Mouse (Mus musculus): ENCODE data around the gene Sytl1. TPM values are rescaled to one million over a fixed set of nuclear protein-coding genes. Genes with fewer than 3 reads are reported as not detected.

Sytl1 gene
- total RNA-seq (2015): 1.9 and 2.0 TPM in 2 replicates
- total RNA-seq (2017): 3.9 and 5.2 TPM in 2 replicates

DNA sequence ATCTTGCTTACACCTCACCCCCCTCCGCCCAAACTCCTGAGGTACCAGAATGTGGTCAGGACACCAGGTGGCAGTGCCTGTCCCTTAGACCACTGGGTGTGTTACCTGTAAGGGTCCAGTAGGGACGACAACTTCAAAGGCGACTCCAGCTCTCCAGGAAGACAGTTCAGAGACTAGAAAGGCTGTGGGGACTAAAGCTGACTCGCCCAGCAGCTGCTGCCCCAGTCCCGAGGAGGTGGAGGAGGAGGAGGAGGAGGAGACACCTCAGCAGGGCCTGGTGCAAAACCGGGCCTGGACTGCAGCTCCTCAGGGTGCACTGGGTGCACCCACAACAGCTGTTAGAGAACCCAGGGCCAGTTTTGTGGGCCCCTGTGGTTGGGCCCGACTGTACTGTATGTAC is at the start of gene Sytl1:
Sytl1 (minus strand) TSS at position 232 of the 400 bp plus-strand sequence.
- peak; percentile 67 for ATAC-seq (replicated peaks; ENCODE audit: poor library complexity)

- ATAC-seq (replicated peaks; ENCODE audit: poor library complexity): peak; percentile 87
These were observed 47.0 kb upstream of the Sytl1 start for GRCm38 (mm10) chr4:133309948-133310347.

- peak; percentile 85 for ATAC-seq (replicated peaks; ENCODE audit: poor library complexity)
These were observed 44.4 kb upstream of the Sytl1 start for GRCm38 (mm10) chr4:133307331-133307730.

DNA sequence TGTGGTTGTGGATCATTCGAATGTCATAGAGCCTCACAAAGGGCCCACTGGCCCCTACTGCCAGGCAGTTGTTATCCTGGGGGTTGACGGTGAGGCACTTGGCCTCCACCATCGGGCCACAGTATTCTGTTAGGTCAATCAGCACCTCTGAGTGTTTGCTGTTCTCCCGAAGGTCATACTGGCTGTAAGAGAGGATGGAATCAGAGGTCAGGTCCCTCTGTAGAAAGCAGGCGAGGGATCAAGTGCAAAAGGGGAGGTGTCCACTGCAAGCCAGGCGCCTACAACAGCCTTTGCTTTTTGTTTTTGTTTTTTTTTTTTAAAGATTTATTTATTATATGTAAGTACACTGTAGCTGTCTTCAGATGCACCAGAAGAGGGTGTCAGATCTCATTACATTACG is 42.9 kb upstream of the Sytl1 start:
- no peak for ATAC-seq (replicated peaks; ENCODE audit: poor library complexity)

GRCm38 (mm10) chr4:133304770-133305169 is 41.9 kb upstream of the Sytl1 start:
- no peak for ATAC-seq (replicated peaks; ENCODE audit: poor library complexity)

DNA sequence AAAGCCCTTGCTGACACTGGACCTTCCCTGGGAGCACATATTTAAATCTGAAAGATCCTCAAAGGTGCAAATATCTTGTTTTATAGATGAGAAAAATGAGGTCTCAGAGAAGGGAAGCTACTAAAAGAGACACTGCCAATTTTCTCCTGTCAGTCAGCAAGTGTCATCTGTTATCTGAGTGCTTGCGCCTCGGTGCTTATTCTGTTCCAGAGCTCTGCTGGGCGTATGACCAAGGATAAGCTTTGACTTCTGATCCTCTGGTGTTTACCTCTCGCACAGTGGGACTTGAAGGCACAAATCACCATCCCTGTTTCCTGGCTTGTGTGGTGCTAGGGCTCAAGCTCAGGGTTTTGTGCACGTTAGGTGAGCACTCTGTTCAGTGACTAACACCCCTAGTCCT is 39.8 kb upstream of the Sytl1 start:
- no peak for ATAC-seq (replicated peaks; ENCODE audit: poor library complexity)

- peak; percentile 72 for ATAC-seq (replicated peaks; ENCODE audit: poor library complexity)
These were observed 38.9 kb upstream of the Sytl1 start for GRCm38 (mm10) chr4:133301802-133302201.

- no peak for ATAC-seq (replicated peaks; ENCODE audit: poor library complexity)
These were observed 37.5 kb upstream of the Sytl1 start for GRCm38 (mm10) chr4:133300421-133300820.

GRCm38 (mm10) chr4:133299701-133300100 is 36.8 kb upstream of the Sytl1 start:
- ATAC-seq (replicated peaks; ENCODE audit: poor library complexity): no peak

DNA sequence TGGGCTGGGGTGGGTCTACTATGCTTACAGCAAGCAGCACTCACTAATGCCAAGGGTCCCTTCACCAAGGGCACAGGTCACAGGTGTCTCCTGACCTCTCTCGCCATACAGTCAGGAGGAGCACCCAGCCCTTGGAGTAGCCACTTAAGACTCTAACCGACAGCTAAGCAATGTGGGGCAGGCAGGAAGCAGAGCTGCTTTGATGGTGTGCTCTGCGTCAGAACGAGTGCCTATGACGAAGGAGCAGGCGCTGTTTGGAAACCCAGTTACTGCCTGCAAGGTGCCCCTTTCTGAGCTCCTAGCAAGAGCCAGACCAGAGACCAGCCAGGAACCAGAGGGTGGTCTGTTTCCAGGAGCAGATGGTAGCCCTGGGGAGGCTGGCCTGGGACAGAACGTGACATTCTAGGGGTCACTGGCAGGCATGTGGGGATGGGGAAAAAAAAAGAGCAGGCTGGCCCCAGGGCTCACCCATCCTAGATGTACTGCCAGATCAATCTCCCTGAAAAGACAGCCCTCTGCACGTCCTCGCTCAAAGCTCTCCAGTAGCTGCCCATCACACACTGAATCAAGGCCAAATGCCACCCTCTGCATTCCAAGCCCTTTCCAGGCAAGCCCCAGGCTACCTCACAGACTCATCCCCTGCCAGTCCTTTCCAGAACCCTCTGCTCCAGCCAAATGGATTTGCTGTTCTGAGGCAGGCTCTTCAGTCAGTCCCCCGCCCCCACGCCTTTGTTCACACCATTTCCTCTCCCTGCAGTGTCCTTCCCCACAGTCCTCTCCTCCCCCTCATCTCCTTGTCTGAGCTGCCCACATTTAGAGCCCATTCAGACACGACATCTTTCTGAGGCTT is 35.8 kb upstream of the Sytl1 start:
- ATAC-seq (replicated peaks; ENCODE audit: poor library complexity): no peak

DNA sequence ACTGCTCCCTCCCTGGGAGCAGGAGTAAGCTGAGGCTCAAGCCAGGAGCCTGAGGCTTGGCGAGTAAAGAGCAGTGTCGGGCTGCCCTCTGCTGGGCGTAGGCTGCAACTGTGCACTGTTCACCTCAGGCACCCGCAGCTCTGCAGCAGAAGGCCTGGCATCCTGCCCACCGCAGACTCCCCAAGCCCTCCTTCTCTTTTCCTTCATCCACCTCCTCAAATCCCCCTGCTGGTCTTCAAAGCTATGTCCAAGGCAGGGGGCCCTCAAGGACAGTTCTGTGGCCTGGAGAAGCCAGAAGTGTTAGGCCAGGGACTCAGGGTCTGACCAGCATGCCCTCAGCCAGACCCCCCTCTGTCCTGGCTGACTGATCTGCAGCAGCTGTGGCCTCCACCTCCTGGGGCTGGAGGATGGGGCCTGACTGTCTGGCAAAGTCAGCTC is 34.9 kb upstream of the Sytl1 start:
- peak; percentile 95 for ATAC-seq (replicated peaks; ENCODE audit: poor library complexity)

- no peak for ATAC-seq (replicated peaks; ENCODE audit: poor library complexity)
These were observed 34.4 kb upstream of the Sytl1 start for GRCm38 (mm10) chr4:133297360-133297759.

DNA sequence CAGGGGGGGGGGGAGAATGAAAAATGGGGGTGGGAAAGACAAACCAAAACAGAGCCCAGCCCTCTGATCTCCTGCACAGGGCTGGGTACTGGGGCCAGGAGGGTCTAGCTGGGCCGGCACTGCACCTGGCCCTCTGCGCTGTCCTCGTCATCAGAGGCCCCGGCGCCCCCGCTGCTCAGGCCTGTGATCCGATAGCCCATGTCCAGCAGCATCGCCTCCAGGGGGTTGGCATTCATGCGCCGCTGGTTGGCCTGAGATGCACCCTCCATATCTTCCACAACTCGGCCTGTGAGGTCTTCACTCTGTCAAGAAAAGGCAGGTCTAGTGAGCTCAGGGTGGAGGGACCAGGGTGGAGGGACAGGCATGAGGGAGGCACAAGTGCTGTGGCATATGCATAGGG is 31.2 kb upstream of the Sytl1 start:
- no peak for ATAC-seq (replicated peaks; ENCODE audit: poor library complexity)

DNA sequence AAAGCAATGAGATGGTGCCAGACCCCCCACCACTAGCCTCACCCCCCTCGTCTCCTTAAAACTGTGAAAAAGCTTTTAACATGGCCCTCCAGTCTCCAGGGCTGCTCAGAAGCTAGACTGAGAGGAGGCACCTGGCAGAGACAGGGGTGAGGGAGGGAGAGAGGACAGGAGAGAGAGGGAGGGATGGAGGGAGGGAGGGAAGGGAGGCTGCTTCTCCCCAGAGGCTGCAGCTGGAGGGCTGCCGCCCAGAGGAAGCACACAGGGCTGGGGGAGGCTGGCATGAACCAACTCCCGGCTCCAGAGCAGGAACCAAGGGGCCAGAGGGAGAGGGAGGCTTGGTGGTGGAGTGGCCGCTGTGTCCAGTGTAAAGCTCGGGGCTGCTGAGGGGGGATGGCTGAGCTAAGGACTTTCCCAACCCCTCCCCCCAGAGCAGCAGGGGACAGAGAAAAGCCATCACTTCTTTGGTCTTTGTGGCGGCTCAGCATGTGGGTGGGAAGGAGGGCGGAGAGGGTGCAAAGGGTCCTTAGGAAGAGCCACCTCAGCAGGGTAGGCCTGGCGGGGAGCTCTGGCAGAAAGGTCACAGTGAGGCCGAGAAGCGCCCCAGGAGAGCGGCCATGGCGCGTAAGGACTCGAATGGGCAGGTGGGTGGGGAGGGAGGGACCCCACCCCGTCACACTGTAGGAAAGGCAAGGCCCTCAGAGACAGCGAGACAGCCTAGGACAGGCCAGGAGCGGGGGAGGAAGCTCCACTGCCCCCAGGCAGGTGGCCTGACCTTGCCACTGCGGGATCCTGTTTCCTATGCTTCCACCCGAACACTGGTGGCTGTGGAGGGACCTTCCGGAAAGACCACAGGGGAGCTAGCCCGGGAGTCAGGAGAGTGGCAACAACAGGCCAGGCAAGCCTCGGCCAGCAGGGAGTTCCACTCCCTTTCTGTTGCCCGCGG is 30.3 kb upstream of the Sytl1 start:
- ATAC-seq (replicated peaks; ENCODE audit: poor library complexity): no peak

GRCm38 (mm10) chr4:133292405-133292804 is 29.5 kb upstream of the Sytl1 start:
- no peak for ATAC-seq (replicated peaks; ENCODE audit: poor library complexity)

DNA sequence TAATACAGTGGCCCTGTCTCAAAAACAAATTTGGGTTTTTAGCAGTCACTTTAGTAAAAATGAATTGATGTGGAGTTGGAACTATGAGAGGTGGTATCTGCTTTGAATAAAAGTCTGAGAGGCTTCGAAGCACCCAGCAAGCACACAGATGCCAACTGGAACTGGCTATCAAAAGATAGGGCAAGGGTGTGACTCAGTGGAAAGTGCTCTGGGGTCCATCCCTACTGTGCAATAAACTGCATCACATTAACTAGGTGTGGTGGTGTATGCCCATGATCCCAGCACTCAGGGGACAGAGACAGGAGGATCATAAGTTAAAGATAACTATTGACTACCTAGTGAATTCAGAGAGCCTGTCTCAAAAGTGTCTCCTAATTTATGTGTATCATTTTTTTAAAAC is 28.3 kb upstream of the Sytl1 start:
- no peak; the same call in 1 of the 2 replicates for ATAC-seq (replicated peaks; ENCODE audit: poor library complexity)

GRCm38 (mm10) chr4:133286476-133287077 is 23.7 kb upstream of the Sytl1 start:
- no peak for ATAC-seq (replicated peaks; ENCODE audit: poor library complexity)

GRCm38 (mm10) chr4:133285950-133286349 is 23.0 kb upstream of the Sytl1 start:
- peak; percentile 85 for ATAC-seq (replicated peaks; ENCODE audit: poor library complexity)

DNA sequence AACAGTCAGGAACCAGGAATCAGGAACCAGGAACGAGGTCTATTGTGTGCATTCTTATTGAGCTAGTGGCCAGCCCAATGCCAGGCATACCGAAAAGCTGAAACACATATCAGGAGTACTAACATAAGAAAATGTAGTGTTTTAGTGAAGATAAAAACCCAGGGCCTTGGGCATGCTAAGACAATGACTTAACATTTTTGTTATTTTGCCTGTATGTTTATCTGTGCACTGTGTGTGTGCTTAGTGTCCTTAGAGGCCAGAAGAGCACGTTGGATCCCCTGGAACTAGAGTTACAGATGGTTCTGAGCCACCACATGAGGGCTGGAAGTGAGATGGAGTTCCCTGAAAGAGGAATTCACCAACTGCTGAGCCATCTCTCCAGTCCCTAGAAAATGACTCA is 22.4 kb upstream of the Sytl1 start:
- peak; percentile 76 for ATAC-seq (replicated peaks; ENCODE audit: poor library complexity)

GRCm38 (mm10) chr4:133282656-133283055 is 19.7 kb upstream of the Sytl1 start:
- ATAC-seq (replicated peaks; ENCODE audit: poor library complexity): no peak

DNA sequence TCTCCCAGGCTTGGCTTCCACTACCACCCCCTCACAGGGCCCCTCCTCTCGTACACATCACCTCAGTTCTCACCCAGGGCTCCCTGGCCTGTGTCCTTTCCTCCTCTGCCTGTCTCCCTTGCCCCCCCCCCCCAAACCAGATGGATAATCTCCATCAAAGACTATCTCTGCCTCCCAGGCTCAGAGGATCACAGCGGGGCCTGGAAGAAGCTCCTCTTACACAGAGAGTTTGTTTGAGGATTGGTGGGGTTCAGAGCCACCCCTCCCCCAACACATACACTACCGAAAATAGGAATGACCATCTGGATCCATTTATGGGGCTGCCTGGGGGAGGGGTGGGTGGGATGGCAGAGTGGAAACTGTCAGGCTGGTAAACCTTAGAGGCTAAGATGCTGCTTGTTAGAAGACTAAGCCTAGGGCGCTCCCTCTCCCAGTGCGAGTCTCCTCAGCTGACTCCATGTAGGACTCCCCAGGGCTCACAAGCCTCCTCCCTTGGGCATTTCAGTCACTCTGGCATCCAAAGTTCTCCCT is 19.1 kb upstream of the Sytl1 start:
- ATAC-seq (replicated peaks; ENCODE audit: poor library complexity): no peak

Measured in megakaryocyte progenitor cell, adult 5-6 weeks (primary cell).